Mouse (Mus musculus): Measurements from ENCODE around the gene Tbc1d9.

Tbc1d9 gene

DNA sequence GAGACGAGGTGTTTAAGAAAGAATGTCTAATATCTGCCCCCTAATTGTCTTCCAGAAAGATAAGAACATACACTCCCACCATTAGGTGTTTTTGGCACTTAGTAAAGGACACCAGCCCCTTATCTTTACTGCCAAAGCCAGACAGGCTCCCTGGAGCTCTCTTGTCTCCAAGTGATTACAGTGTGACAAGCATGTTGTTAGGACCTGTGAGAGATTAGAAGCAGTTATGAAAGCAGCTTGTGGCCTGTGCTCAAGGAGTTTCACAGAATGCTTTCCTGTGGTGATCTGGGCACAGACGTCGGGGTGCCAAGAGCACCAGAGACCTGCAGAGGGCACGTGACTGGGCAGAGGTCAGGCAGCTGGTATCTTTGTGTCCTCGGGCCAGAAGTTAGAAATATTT lies 49.9 kb downstream of the Tbc1d9 start:
- POLR2A ChIA-PET: no interaction called here
- CTCF ChIA-PET: interaction anchor here in 1 of 4 experiments (0.6 kb wide), 1 partner anchor 585 kb away, joined by 3 read pairs; no protein-coding TSS in a partner anchor

DNA sequence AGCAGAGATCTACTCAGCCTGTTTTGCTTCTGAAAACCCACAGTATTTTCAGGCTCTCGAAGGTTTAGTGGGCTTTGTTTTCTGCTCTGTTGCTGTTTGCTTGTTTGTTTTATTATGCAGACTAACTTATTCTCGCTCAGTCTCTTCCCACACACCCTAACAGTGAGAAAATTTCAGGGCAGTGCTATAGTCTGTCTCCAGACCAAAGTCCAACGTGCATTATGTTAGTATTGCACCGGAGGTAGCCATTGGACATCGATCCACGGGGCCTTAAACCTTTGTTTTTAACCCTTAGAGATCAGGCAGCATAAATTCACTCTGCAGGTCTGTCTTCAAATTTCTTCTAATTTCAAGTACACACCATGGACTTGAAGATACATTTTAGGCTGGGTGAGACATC lies 51.4 kb downstream of the Tbc1d9 start:
- POLR2A ChIA-PET: no interaction called here
- CTCF ChIA-PET: no interaction called here

DNA sequence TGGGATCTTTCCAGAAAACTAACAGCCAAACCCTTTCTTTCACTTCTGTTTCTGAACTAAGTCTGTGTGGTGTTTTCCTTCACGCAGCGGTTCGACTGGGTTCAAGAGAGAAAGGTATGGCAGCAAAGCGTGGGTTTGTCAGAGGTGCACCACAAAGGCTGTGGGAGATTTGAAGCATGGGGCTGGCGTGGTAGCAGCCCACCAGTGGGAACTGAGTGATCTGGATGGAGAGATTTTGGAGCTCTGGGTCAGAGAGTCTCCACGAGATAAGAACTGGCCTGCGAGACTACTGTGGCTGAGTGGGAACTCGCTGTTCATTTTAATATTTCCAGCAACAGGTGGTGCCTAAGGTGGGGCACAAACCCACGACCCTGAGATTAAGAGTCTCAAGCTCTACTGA lies 52.0 kb downstream of the Tbc1d9 start:
- CTCF ChIA-PET: no interaction called here

DNA sequence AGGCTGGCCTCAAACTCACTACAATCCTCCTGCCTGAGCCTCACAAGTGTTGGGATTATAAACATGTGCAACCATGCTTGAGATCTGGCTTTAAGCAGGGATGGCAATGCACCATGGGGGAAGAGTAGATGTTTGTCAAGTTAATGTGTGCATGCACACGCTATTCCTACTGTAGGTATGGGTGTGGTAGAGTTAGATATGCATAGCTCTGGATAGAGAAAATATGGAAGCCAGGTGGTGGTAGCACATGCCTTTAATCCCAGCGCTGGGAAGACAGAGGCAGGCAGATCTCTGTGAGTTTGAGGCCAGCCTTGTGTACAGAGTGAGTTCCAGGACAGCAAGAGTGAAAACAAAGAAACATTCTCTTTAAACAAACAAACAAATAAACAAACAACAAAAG lies 52.7 kb downstream of the Tbc1d9 start:
- POLR2A ChIA-PET: no interaction called here
- CTCF ChIA-PET: no interaction called here

More for the DNA sequence above, 52.0 kb downstream of the Tbc1d9 start:
- POLR2A ChIA-PET: no interaction called here

DNA sequence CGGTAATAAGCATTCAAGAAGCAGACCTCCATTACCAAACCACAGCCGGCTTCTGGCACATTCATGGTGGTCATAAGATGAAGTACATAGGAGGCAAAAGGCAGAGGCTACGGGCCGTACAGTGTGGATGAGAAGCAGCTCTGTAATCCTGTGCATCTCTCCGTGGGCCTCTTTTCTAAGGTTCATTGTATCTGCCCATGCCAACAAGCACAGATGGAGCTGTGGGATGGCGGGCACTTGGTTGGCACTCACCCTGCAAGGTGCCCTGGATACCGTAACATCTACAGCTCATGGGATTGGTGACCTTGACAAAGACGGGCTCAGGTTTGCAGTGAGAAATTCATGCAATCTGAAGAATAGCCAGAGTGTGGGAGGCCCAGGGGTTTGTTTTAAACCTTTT lies 54.2 kb downstream of the Tbc1d9 start:
- CTCF ChIA-PET: no interaction called here
- POLR2A ChIA-PET: no interaction called here

DNA sequence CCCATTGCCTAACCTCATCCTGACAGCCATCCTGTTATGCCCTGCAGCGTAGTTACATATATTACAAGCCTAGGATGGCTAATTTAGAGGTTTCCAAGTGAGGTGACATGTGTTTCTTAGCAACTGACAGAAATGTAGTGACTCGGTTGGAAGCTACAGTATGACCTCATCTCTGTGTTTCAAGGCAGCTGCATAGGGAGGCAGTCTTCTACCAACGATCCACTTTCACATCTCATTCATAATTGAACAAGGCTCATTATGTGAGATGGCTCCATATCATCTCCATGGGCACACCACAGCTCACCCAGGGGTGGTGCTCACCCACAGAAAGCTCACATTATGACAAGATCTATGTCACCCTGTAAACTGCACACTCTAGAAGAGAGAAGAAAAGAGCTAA lies 55.6 kb downstream of the Tbc1d9 start:
- CTCF ChIA-PET: interaction anchor here in 1 of 4 experiments (0.6 kb wide), 1 partner anchor 1300 kb away, joined by 3 read pairs; no protein-coding TSS in a partner anchor
- POLR2A ChIA-PET: interaction anchor here in 1 of 4 experiments (0.5 to 0.8 kb wide), 2 partner anchors 16 to 553 kb away, joined by 3 read pairs; no protein-coding TSS in a partner anchor

DNA sequence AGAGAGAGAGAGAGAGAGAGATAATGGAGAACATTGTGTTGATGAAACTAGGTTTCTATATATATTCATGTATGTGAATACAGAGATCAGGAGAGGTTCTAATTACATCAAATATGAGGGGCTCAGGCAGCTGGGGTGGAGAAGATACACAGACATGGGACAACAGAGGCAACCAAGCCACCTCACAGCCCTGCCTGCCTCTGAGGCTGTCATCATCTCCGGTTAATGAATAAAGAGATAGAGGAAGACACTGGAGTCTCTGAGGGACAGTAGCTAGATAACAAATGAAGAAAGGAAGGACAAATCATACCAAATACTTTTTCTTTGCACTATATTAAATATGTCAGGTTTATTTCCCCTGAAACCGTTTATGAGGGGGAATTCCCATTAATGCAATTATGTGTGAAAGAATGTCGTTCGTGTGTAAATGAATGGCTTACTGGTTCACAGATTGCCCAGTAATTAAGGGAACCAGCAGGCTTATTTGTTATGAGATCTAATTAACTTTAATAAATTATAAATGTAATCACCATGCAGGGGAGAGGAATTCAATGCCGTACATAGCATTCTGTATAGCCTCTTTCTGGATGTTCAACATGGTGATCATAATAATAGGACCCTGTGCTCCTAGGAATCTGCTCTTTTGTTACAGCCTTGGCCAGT lies 59.7 kb downstream of the Tbc1d9 start:
- ChIA-PET POLR2A (no interaction called here), CTCF (no interaction called here)

DNA sequence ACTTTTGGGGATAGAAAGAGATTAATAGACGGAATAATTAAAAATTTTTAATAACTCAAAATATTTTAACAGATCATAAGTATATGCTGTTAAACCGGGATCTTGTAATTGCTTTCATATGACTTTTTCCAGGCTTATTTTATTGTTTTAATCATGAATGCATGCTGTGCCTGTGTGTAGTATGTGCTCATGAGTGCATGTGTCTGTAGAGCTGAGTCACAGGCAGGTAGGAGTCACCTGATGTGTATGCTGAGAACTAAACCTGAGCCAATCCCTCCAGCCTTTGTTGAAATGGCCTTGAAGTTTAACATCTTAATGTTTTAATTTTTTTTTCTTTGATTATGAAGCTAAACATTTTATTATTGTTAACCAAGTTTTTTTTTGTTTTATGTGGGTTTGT lies 60.4 kb downstream of the Tbc1d9 start:
- POLR2A ChIA-PET: no interaction called here
- CTCF ChIA-PET: no interaction called here

DNA sequence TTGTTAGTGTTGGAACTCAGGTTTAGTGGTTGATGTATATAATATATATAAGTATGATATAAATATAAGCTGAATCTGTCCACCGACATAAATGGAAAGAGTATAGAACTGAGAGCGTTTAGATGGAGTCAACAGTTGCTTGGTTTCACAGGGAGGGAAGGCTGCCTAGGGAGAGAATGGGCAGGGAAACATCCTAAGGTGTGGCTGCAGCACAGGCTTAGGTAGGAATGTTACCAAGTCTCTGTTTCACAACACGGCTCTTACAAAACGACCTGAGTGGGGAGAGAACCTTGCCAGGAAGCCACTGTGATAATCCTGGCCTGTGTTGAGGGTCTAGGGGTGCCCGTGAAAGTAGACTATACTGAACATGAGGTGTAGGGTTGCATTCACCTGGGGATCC lies 62.2 kb downstream of the Tbc1d9 start:
- CTCF ChIA-PET: interaction anchor here in 2 of 4 experiments (0.6 kb wide), 2 partner anchors 56 to 103 kb away, joined by 3 read pairs; no protein-coding TSS in a partner anchor
- POLR2A ChIA-PET: no interaction called here

DNA sequence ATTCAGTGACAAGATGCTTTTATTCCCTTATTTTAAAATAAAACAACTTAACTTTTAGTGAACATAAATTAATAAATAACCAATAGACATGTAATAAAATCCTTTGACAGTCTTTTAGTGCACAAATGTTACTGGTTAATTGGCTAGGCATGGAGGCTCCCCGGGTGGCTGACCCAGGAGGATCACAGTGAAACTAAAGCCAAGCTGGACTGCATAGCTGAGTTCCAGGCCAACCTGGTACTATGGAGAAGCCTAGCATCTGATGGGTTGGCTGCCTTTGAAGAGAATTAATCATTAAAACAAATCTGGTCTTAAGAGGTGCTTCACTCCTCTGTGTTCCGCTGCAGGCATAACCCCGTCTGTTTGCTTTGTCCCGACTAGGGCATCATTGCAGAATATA lies 67.9 kb downstream of the Tbc1d9 start:
- ChIA-PET POLR2A (no interaction called here), CTCF (no interaction called here)

DNA sequence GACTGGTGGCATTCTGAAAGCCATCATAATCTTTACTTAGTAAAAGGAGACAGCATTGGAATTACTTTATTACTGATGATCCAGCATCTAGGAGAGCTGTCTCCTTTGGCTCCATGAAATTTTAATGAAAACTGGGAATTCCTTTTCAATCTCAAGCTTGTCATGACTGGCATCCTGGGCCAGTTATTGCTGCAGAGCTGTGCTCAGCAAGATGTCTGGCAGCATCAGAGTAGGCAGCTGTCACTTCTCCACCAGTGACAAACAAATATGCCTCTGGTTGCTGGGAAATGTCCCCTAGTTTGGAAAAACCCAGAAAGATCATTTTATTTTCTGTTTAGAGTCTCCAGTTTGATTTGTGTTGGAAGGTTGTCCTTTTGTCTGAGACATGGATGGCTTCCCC lies 74.2 kb downstream of the Tbc1d9 start:
- CTCF ChIA-PET: interaction anchor here in 1 of 4 experiments (1.5 kb wide), 1 partner anchor 21 kb away, joined by 4 read pairs; no protein-coding TSS in a partner anchor
- POLR2A ChIA-PET: interaction anchor here in 1 of 4 experiments (0.9 kb wide), 1 partner anchor 12 kb away, joined by 3 read pairs; no protein-coding TSS in a partner anchor

DNA sequence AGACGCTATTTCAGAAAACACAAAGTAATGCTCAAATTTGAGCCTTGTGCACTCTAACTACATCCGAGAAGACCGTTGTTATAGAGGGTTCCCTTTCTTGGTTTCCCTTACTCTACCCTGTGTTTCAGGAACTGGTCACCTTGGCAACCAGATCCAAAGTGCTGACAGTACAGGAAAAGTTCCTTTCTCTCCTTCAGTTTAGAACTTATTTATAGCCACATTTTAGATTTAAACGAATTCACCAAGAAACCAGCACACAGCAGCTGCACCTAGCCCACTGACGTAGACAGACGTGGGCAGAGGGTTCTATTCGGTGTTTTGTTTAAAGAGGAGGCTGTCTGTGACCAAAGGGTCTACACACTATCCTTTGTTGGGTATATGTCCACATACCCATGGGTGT lies 79.0 kb downstream of the Tbc1d9 start:
- ChIA-PET POLR2A (no interaction called here), CTCF (no interaction called here)

DNA sequence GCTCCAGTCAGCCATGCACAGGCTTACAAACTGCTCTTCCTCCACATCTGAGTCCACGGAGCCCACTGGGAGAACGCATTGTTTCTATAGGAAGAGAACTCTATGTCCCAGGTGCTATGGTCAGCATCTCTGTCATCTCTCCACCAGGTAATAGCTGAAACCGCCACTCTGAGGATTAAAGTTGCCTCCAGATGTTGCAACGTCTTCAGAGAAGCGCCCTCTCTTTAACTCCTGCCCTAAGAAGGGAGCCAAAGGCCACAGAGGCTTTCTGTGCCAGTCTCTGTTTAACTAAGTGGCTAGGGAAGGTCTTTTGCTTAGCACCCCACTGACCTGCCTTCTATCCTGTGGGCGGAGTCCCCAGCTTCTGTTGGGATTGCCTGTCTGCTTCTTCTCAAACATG lies 85.7 kb downstream of the Tbc1d9 start:
- ChIA-PET CTCF (interaction anchor here in 3 of 4 experiments (0.6 to 1.8 kb wide), 3 partner anchors 9 to 142 kb away, joined by 4 to 15 read pairs (median 6); no protein-coding TSS in a partner anchor), POLR2A (interaction anchor here in 2 of 4 experiments (1.4 to 1.6 kb wide), 2 partner anchors 10 to 11 kb away, joined by 3 read pairs; no protein-coding TSS in a partner anchor)

DNA sequence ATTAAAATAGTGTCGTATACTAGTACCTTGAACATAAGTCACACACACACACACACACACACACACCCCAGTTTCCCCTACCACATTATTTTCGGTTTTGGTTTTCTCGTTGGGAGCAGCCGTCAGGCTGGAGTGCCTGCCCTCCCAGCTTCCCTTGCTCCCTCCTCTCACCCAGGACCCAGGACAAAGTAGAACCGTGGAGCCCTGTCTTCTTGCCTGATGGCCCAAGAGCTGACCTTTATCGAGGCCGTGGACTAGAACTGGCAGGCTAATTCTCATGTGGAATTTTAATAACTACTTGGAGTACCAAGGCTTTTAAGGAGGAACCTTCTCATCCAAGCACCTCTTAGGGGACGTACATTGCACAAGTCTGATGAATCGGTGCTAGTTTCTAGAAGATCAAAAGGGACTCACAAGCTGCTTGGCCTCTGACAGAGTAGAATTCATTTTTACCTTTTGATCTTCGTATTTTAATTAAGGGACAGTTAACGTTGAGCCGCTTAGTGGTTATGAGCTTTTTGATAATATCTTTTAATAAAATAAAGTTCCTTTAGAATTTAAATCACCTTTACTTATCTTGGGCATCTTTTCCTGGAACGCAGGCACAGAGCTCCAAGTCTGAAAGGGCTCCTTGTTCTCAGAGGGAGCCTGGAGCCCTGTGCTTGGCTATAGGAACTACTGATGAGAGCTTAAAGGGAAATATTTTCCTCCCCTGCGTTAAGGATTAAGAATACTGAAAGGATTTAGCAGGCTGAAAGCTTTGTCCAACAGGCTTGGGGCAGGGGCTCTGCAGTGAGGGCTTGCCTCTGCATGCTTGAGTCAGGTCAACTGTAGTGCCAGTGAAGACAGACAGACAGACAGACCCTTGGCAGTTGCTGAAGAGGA lies 86.5 kb downstream of the Tbc1d9 start:
- CTCF ChIA-PET: interaction anchor here in 3 of 4 experiments (0.8 to 1.8 kb wide), 4 partner anchors 9 kb away, joined by 3 to 15 read pairs (median 5); no protein-coding TSS in a partner anchor
- POLR2A ChIA-PET: interaction anchor here in 3 of 4 experiments (0.6 to 1.6 kb wide), 3 partner anchors 9 to 516 kb away, joined by 3 to 4 read pairs (median 3); no protein-coding TSS in a partner anchor

DNA sequence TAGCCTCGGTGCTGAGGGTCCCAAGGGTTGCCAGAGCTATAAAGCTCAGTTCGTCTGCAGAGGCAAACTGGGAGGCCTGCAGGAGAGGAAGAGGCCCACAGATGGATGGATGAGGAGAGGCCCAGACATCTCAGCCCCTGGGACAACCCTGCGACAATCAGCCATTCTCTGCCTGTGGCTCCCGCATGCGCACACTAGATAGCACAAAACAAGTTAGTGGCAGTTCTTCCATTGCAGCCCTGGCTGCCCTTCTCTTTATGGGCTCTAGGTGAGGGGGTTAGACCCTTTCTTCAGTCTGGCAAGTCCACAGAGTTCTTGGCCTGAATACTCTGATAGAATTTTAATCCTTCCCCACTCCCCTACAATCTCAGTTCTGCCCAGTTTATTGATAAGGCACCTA lies 87.6 kb downstream of the Tbc1d9 start:
- ChIA-PET CTCF (interaction anchor here in 1 of 4 experiments (1.4 kb wide), 1 partner anchor 7 kb away, joined by 6 read pairs; no protein-coding TSS in a partner anchor), POLR2A (interaction anchor here in 1 of 4 experiments (0.7 kb wide), 1 partner anchor 88 kb away, joined by 6 read pairs; the partner anchor contains the start of gene Tbc1d9)

DNA sequence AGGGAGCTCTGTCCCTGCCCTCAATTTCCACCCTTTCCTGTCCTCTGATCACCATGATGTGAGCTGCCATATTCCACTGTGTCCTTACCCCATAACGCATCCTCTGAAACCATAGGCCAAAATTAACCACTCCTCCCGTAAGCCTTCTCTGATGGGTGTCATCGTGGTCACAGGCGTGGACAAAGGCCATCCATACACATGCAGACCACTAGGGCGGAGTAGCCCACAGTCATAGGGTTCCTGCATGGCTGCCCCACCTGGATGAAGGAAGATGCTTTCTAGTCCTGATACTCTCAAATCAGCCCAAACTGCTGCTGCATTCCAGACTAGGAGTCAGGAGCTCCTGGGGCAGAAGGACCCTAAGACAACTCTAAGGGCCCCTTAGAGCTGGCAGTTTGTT lies 92.5 kb downstream of the Tbc1d9 start:
- POLR2A ChIA-PET: interaction anchor here in 3 of 4 experiments (0.9 to 3.1 kb wide), 6 partner anchors 64 to 190 kb away, joined by 3 to 11 read pairs (median 6); partner anchors contain the start of genes Tbc1d9 (in 2 of the 3), Elmod2 (in 1 of the 3) and Gm10645 (in 1 of the 3)
- CTCF ChIA-PET: interaction anchor here in 2 of 4 experiments (0.6 to 5.5 kb wide), 2 partner anchors 84 to 193 kb away, joined by 5 to 57 read pairs; no protein-coding TSS in a partner anchor

DNA sequence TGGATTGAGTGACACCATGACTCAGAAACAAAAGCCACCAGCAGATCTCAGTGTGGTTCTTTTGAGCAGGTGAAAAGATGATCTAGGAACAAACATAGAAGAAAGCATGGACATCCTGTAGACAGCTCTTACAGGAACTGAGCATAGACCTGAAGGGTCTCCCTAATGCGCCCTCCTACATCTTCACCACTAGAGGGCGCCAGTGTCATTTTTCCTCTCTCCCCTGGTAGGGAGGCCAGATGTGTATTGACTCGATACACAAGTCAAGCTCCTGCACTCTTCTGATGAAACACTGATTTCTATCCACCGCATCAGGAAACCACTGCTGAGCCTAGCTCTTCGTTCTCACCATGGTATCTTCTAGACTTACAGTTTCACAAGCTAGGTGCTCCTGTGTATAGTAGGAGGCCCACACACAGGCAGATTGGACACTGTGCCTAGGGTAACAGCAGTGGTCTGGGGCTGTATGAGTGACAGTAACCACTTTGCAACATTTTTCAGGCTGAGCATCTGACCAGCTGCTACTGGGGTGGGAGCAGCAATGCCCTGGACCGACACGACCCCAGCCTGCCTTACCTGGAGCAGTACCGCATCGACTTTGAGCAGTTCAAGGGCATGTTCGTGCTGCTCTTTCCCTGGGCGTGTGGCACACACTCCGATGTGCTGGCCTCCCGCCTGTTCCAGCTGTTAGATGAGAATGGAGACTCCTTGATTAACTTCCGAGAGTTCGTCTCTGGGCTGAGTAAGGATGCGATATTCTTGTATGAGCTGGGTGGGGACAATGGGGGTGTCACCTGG lies 95.5 kb downstream of the Tbc1d9 start:
- ChIA-PET CTCF (interaction anchor here (0.5 to 5.5 kb wide), 81 partner anchors 9 to 364 kb away, joined by 3 to 57 read pairs (median 4); partner anchors contain the start of genes Dnajb1 (in 2 of the 4), Tecr (in 2 of the 4), Ucp1 (in 2 of the 4) and Clgn (in 1 of the 4)), POLR2A (interaction anchor here in 3 of 4 experiments (0.6 to 3.1 kb wide), 13 partner anchors 10 to 331 kb away, joined by 3 to 11 read pairs (median 3); partner anchors contain the start of gene Elmod2 (in 1 of the 3))

DNA sequence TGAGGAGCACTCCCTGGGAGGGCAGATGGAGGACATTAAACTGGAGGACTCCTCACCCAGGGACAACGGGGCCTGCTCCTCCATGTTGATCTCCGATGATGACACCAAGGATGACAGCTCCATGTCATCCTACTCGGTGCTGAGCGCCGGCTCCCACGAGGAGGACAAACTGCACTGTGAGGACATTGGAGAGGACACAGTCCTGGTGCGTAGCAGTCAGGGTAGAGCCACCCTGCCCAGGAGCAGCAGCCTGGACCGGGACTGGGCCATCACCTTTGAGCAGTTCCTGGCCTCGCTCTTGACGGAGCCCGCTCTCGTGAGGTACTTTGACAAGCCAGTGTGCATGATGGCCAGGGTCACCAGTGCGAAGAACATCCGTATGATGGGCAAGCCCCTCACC lies 106.0 kb downstream of the Tbc1d9 start:
- CTCF ChIA-PET: interaction anchor here in 1 of 4 experiments (1.2 kb wide), 1 partner anchor 11 kb away, joined by 4 read pairs; no protein-coding TSS in a partner anchor
- POLR2A ChIA-PET: no interaction called here

All from embryonic stem cell, embryonic (primary cell).